Mouse (Mus musculus) megakaryocyte progenitor cell, adult 5-6 weeks (primary cell): ENCODE measurements around the gene Atp2c1. TPM values are rescaled to one million over a fixed set of nuclear protein-coding genes. Genes with fewer than 3 reads are reported as not detected.

Source experiments
- ATAC-seq: replicated peaks from 2 replicates; pipeline ENCODE4 v1.8.0; 2016; ENCODE audit warnings: mild to moderate bottlenecking, moderate TSS enrichment, inconsistent platforms; ENCODE audit not compliant: poor library complexity
- total RNA-seq, 2 experiments: library from RNA; stranded (forward) in 1 of 2; stranded (reverse) in 1 of 2; fragments of 157-497, 149-512 nt in 1 of 2; fragments of 200-1000 nt in 1 of 2; gene quantifications; 2 replicates each; pipeline versions ENCODE4 v1.2.3 to v1.2.4; 2015 to 2017

The Atp2c1 gene
- total RNA-seq (2015), result 19.6 and 28.0 TPM in 2 replicates
- 63.9 and 67.1 TPM in 2 replicates for total RNA-seq (2017)

GRCm38 (mm10) chr9:105527219-105527618, at the start of gene Atp2c1:
Gene Atp2c1, minus strand, starts transcription at chr9:105527319.
- no peak for ATAC-seq

GRCm38 (mm10) chr9:105557452-105557851, 30.3 kb upstream of the Atp2c1 start:
- no peak for ATAC-seq

- ATAC-seq, result no peak
These were observed 29.1 kb upstream of the Atp2c1 start for GRCm38 (mm10) chr9:105556141-105556735.

GRCm38 (mm10) chr9:105554439-105554807, 27.3 kb upstream of the Atp2c1 start:
- no peak for ATAC-seq

- no peak for ATAC-seq
These were observed 26.7 kb upstream of the Atp2c1 start for GRCm38 (mm10) chr9:105553629-105554438.

GRCm38 (mm10) chr9:105551407-105551806, 24.3 kb upstream of the Atp2c1 start:
- no peak for ATAC-seq

- no peak for ATAC-seq
These were observed 22.0 kb upstream of the Atp2c1 start for GRCm38 (mm10) chr9:105549096-105549495.

GRCm38 (mm10) chr9:105544013-105544750, 17.1 kb upstream of the Atp2c1 start:
- ATAC-seq, result no peak

GRCm38 (mm10) chr9:105537473-105537872, 10.4 kb upstream of the Atp2c1 start:
- ATAC-seq, result no peak

- ATAC-seq, result no peak
These were observed 9.8 kb upstream of the Atp2c1 start for GRCm38 (mm10) chr9:105536877-105537276.

GRCm38 (mm10) chr9:105525355-105525754, 1.8 kb downstream of the Atp2c1 start:
- ATAC-seq, result no peak

GRCm38 (mm10) chr9:105523038-105523437, 4.1 kb downstream of the Atp2c1 start:
- ATAC-seq, result no peak

GRCm38 (mm10) chr9:105522063-105522462, 5.1 kb downstream of the Atp2c1 start:
- ATAC-seq, result peak; percentile 35

GRCm38 (mm10) chr9:105520776-105521552, 6.2 kb downstream of the Atp2c1 start:
- ATAC-seq, result peak; percentile 53

GRCm38 (mm10) chr9:105519278-105519883, 7.7 kb downstream of the Atp2c1 start:
- ATAC-seq, result peak; percentile 44; the same call in 1 of the 2 replicates

- ATAC-seq, result no peak
These were observed 23.4 kb downstream of the Atp2c1 start for GRCm38 (mm10) chr9:105503690-105504089.

- peak; percentile 92 for ATAC-seq
These were observed 24.7 kb downstream of the Atp2c1 start for GRCm38 (mm10) chr9:105502389-105502788.

- peak; percentile 76 for ATAC-seq
These were observed 31.6 kb downstream of the Atp2c1 start for GRCm38 (mm10) chr9:105495316-105496174.

- ATAC-seq, result peak; percentile 93
These were observed 32.4 kb downstream of the Atp2c1 start for GRCm38 (mm10) chr9:105494553-105495315.
